Mouse (Mus musculus) midbrain, postnatal 0 days (tissue): ENCODE measurements around the gene Tmem143. TPM values are rescaled to one million over a fixed set of nuclear protein-coding genes. Genes with fewer than 3 reads are reported as not detected.

Source experiments
- ATAC-seq: fragments of 200-750 bp; cut with Nextera tagmentation; 2 replicates; pipeline ENCODE4 v1.8.0; 2017; ENCODE audit warnings: moderate number of reproducible peaks, mild to moderate bottlenecking, moderate TSS enrichment, moderate library complexity; ENCODE audit not compliant: low FRiP score
- DNase-seq: peaks from one replicate; pipeline ENCODE4 v3.0.0-alpha.2; 2015; ENCODE audit warnings: low spot score
- H3K27ac ChIP-seq: fragments of 300-500 bp; sonication (generic); 2 replicates; pipeline ENCODE4 v1.5.1; 2014; ENCODE audit warnings: low read depth, mild to moderate bottlenecking, low read length, mixed read lengths
- H3K27me3 ChIP-seq: fragments of 300-500 bp; sonication (generic); 2 replicates; pipeline ENCODE4 v1.6.1; 2014; ENCODE audit warnings: low read length, control low read depth, mixed read lengths; ENCODE audit not compliant: insufficient read depth
- H3K36me3 ChIP-seq: fragments of 300-500 bp; sonication (generic); 2 replicates; pipeline ENCODE4 v1.6.1; 2014; ENCODE audit warnings: low read length, control low read depth, mixed read lengths; ENCODE audit not compliant: insufficient read depth
- H3K4me1 ChIP-seq: fragments of 300-500 bp; sonication (generic); 2 replicates; pipeline ENCODE4 v1.6.1; 2014; ENCODE audit warnings: mild to moderate bottlenecking, control low read depth, antibody characterized with exemption, low read length, mixed read lengths; ENCODE audit not compliant: insufficient read depth
- H3K4me2 ChIP-seq: fragments of 300-500 bp; sonication (generic); 2 replicates; pipeline ENCODE4 v1.6.1; 2014; ENCODE audit warnings: low read depth, mild to moderate bottlenecking, low read length, mixed read lengths; ENCODE audit not compliant: poor library complexity, severe bottlenecking
- H3K4me3 ChIP-seq: fragments of 300-500 bp; sonication (generic); 2 replicates; pipeline ENCODE4 v1.5.1; 2014; ENCODE audit warnings: low read depth, mild to moderate bottlenecking, low read length, moderate library complexity
- H3K9ac ChIP-seq: fragments of 300-500 bp; sonication (generic); replicated peaks from 2 replicates; pipeline ENCODE4 v1.6.1; 2014; ENCODE audit warnings: mild to moderate bottlenecking, low read length, moderate library complexity, mixed read lengths; ENCODE audit not compliant: poor library complexity, severe bottlenecking
- H3K9me3 ChIP-seq: fragments of 300-500 bp; sonication (generic); 2 replicates; pipeline ENCODE4 v1.6.1; 2016; ENCODE audit warnings: low read length, control low read depth
- CTCF ChIP-seq: IDR thresholded peaks from 2 replicates; pipeline ENCODE4 v1.5.1; 2016; ENCODE audit warnings: antibody characterized with exemption, mild to moderate bottlenecking
- WGBS: fragments of 180-500 bp; shearing (Covaris S2); extraction: QIAGEN DNeasy Blood & Tissue Kit; methylation state at CpG from one replicate; pipeline ENCODE4 v1.1.7; 2014; 5-methylcytosine and 5-hydroxymethylcytosine counted together
- polyA plus RNA-seq: library from polyadenylated mRNA; unstranded; fragments of >200 nt; fragmentation: Nextera tagmentation; extraction: Ambion mirVana; gene quantifications from 2 replicates; pipeline ENCODE4 v1.2.1, GENCODE M21; 2015
- total RNA-seq: library from RNA; depleted of rRNA; stranded (reverse); fragments of >200 nt; gene quantifications from 2 replicates; pipeline ENCODE4 v1.2.3, GENCODE M21; 2014; rRNA removed

Tmem143 gene
- total RNA-seq (27.4 and 41.6 TPM in 2 replicates), polyA plus RNA-seq (5.5 and 5.6 TPM in 2 replicates)

GRCm38 (mm10) chr7:45896517-45897257, at the start of gene Tmem143, which contains the start of gene Syngr4:
Gene Tmem143 (plus strand): TSS chr7:45896941.
Gene Syngr4 (minus strand): TSS chr7:45896714.
- ATAC-seq (peak; percentile 94), DNase-seq (peak; percentile 100)
- Histone ChIP-seq H3K4me2 (peak within 1 kb of the TSS; percentile 79), H3K27me3 (no peaks in the 10 kb centered on the region), H3K9me3 (no peaks in the 10 kb centered on the region), H3K4me3 (peak within 1 kb of the TSS; percentile 42), H3K9ac (peak within 1 kb of the TSS; percentile 54), H3K27ac (peak within 1 kb of the TSS; percentile 69), H3K36me3 (no peaks in the 10 kb centered on the region), H3K4me1 (no peaks in the 10 kb centered on the region)
- no peak for TF ChIP-seq CTCF
- WGBS, result under 1% methylated on average over 39 of the region's 40 CpGs

- peaks cover 13% of the 10 kb centered on the region for H3K36me3 ChIP-seq
- H3K4me2 ChIP-seq, result no peak overlapping the region
- no peak for TF ChIP-seq CTCF
- ATAC-seq, result no peak
- H3K27me3 ChIP-seq, result no peaks in the 10 kb centered on the region
- no peaks in the 10 kb centered on the region for H3K9me3 ChIP-seq
- no peak overlapping the region for H3K27ac ChIP-seq
- H3K9ac ChIP-seq, result no peak overlapping the region
- no peak overlapping the region for H3K4me3 ChIP-seq
- 8% methylated on average over 6 of the region's 6 CpGs for WGBS
- DNase-seq, result no peak
- no peaks in the 10 kb centered on the region for H3K4me1 ChIP-seq
These were observed 48.2 kb upstream of the Tmem143 start for GRCm38 (mm10) chr7:45848447-45849027.

DNA sequence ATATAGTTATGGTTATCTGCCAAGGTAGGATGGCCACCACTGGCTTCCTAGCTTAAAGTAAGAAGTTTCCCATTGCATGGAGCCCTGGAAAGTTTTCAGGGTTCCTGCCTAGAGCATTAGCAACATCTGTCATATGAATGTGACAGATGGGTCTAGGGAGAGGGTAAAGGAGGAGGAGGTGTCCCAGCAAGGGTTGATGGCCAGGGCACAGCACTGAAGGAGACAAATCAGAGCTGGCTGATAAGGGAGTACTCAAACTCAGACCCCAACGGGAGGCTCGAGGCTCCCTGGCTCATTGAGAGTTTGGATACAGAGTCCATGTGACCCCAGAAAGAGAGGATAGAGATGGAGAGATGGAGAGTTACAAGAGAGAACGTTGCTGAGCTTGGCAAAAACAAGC, 46.1 kb upstream of the Tmem143 start:
- no peak overlapping the region for H3K4me3 ChIP-seq
- no peaks in the 10 kb centered on the region for H3K9me3 ChIP-seq
- ATAC-seq (no peak), DNase-seq (no peak)
- H3K27me3 ChIP-seq, result no peaks in the 10 kb centered on the region
- no peak overlapping the region for H3K27ac ChIP-seq
- H3K36me3 ChIP-seq, result peaks cover 19% of the 10 kb centered on the region
- H3K4me2 ChIP-seq, result no peak overlapping the region
- no peaks in the 10 kb centered on the region for H3K4me1 ChIP-seq
- no peak overlapping the region for H3K9ac ChIP-seq
- 79% methylated on average over 3 of the region's 3 CpGs for WGBS
- TF ChIP-seq CTCF, result no peak

DNA sequence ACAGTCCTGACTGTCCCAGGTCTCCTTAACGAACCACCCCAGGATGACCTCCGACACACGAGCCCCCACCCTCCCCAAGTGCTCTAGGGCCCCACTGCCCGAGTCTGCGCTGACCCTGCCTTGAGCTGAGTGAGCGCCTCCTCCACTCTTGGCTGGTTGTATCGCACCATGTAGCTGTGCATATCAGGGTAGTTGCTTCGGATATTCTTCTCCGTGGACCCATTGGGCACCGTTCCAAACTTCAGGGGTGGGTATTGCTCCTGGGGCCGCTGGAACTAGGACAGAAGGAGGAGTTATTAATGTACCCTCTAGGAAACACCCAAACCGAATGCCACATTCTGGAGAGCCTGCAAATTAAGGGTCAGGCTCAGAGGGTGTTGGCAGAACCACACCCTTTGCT, 43.7 kb upstream of the Tmem143 start:
- Histone ChIP-seq H3K4me2 (no peak overlapping the region), H3K27ac (no peak overlapping the region), H3K36me3 (peaks cover 24% of the 10 kb centered on the region), H3K4me1 (0 out of 2 replicates have a peak, but pooled peaks cover under 1% of the 10 kb centered on the region), H3K9ac (no peak overlapping the region), H3K4me3 (no peak overlapping the region), H3K9me3 (no peaks in the 10 kb centered on the region), H3K27me3 (no peaks in the 10 kb centered on the region)
- no peak for TF ChIP-seq CTCF
- WGBS, result 87% methylated on average over 12 of the region's 12 CpGs
- no peak for DNase-seq
- no peak for ATAC-seq

DNA sequence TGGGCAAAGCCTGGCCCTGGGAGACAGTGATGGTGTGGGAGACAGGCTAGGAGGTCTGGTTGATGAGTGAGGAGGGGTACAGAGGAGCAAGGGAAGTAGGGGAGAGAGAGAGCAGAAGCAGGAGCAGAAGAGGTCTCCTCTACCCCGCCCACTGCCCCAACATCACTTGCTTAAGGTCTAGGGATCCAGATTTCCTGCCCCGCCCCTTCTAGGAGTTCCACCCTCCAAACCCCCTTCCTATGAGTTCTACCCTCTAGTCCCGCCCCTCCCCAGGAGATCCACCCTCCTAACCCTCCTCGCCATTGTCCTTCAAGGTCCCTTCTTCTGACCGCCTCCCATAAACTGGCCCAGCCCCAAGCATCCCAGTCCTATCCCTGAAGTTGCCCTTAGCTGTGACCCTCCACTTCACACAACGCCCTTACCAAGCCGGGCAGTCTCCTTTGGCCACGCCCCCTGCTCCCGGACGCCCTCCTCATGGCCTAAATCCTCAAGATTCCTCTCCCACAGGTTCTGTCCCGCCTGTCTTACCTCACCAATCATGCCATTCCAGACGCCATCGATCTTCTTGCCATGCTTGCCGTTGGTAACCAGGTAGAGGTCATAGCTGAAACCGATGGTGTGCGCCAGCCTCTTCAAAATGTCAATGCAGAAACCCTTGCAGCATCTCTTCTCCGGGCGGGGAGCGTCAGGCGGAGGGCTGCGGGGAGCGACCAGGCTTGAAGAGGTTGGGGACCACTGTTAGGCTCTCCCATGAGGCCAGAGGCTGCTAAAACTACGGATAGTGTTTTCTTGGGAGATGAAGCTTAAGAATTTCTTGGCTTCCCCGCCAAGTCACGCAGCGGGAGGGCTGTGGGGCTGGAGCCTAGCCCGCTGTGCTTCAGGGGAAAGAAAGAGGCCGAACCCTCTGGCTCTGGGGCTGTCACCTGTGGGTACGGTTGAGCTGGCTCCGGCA, 39.5 kb upstream of the Tmem143 start:
- Histone ChIP-seq H3K4me3 (peak overlapping the region; percentile 24), H3K27me3 (peaks cover 3% of the 10 kb centered on the region; the same call in 1 of the 2 replicates), H3K9ac (peak overlapping the region; percentile 36; the same call in 1 of the 2 replicates), H3K36me3 (peaks cover 25% of the 10 kb centered on the region), H3K4me2 (peak overlapping the region; percentile 42), H3K27ac (peak overlapping the region; percentile 18; the same call in 1 of the 2 replicates), H3K9me3 (no peaks in the 10 kb centered on the region), H3K4me1 (0 out of 2 replicates have a peak, but pooled peaks cover 2% of the 10 kb centered on the region)
- DNase-seq (no peak), ATAC-seq (no peak)
- WGBS, result 10% methylated on average over 28 of the region's 30 CpGs
- TF ChIP-seq CTCF, result no peak
